Mouse (Mus musculus): ENCODE results near the gene Gm10260. TPM values are rescaled to one million over a fixed set of nuclear protein-coding genes. Genes with fewer than 3 reads are reported as not detected.

Gm10260 gene
- total RNA-seq (2021), result 10 to 100 TPM; 76.5 to 84.1 TPM

DNA sequence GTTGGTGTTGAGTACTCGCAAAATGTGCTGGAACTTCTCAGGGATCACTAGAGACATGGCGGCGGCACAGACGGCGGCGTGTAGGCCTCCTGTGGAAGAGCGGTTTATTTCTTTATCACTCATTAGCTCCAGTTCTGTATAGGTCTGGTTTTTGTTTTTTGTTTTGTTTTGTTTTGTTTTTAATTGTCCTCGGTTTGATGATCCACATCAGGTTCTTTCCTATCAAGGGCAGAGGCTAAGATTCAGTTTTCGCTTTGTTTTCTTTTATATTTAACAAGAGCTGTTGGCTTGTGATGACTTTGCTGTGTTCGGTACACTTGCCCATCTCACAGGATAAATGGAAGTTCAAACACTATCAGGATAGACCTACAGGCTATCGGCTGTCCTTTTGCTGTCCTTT, at the start of gene Gm10260:
Gene Gm10260, minus strand, starts transcription at position 101 of the 400 bp plus-strand sequence.
- no peak for DNase-seq

DNA sequence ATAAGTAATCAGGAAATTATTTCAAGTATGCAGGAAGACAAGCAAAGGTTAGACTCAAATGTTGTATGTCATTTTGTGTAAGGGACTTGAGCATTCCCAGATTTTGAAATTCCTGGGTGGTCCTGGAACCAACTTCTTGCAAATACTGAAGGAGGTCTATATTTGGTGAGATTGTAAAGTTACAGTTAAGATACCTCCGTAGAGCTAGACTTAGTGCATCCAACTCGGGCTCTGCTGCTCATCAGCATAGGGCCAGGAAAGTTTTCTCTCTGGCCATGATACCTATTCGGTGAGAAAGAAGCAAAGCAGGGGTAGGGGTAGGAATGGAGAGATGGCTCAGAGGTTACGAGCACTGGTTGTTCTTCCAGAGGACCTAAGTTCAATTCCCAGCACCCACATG, 49.4 kb upstream of the Gm10260 start:
- DNase-seq, result no peak

DNA sequence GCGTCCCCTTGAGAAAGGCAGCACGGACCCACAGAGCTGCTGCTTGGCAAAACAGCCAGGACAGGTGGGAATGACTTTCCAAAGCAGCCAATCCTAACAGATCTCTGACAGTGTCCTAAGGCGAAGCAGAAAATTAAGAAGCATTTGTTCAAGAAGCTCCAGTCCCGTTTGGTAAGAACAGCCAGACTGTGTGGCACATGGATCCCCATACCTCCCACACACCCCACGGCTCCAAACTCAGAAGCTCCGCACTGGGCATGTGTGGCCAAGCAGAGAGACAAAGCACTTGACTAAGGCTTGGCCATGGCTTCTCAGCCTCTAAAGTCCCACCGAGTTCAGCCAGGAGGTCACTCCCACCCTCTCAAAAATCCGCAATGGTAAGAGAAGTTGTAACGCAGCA, 45.5 kb upstream of the Gm10260 start:
- peak; percentile 45 to 51 for DNase-seq

DNA sequence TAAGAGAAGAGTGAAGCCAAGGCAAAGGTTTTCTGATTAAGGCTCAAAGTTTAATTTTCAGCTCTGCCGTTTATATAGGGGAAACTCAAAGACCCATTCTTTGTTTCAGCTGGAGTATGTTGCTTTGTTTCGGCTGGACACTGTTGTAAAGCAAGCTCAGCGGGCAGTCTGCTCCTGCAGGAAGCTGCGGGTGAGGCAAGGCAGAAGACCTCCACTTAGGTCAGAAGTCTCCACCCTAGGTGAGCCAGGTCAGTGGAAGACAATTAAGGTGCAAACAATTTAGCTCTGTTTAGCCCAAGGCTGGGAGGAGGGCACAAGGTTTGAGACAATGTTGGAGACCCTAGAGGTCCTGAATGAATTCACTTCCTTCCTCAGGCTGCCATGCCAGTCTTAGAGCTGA, 42.0 kb upstream of the Gm10260 start:
- DNase-seq, result no peak

DNA sequence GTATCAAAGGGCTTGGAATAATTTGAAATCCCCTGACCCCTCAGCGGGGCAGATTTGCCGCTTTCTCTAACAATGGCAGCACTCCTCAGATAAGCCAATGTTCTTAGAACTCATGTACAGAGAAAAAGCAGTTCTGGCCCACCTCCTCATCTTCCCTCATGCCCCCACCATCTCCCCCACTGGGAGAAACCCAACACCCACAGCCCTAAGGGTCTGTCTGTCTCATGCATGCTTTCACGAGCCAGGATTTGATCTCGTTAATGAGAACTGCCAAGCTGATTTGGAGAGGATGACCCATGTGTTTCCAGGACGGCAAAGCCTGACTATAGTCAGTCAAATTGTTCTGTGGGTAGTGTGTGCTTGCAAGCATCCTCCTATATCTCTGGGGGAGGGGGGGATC, 37.0 kb upstream of the Gm10260 start:
- DNase-seq, result no peak

DNA sequence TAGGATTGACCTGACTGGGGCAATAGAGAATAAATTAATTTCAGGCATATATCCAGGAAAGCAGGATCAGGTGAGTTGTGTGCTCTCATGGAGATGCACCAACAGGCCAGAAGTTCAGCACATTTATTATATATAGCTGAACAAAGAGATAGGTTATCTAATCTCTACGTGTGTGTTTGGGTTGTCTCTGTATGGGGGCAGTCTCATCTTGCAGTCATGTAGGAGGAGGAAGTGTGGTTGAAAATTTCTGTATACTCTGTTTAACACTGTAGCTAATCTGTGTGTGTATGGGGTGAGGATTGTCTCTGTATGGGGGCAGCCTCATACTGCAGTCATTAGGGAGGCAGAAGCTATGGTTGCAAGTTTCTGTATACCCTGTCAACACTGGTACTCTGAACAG, 34.3 kb upstream of the Gm10260 start:
- no peak for DNase-seq

DNA sequence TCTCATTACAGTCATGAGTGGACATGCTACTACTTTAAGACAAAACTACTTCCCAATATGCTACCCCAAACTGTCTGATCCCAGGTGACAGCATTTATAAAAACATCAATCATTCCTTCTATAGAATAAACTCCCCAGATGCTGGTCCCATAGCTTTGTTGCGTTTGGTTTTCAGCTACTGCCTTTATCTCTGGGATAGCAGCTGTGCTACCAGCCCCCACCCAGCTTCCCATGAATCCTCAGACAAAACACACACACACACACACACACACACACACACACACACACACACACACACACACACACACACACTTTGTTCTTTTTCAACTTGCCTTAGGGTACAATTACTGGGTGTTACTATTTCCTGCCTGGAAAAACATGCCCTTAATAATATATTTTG, 33.5 kb upstream of the Gm10260 start:
- DNase-seq, result no peak

DNA sequence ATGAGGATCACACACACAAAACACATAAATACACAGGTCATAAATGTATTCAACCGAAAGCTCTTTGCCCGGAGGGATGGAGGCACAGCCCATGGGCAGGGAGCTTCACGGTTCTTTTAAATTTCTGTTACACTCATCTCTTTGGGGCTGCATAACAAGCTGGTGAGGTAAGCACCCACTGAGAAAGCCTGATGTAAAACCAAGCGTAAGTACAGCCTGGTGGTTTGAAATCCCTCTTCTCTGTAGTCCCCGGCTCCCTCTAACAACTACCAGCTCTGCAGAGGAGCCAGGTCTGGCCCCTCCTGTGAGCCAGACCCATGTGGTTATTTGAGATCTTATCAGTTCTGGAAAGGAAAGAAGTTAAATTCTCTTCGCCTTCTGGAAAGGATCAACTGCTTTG, 31.2 kb upstream of the Gm10260 start:
- DNase-seq, result no peak

DNA sequence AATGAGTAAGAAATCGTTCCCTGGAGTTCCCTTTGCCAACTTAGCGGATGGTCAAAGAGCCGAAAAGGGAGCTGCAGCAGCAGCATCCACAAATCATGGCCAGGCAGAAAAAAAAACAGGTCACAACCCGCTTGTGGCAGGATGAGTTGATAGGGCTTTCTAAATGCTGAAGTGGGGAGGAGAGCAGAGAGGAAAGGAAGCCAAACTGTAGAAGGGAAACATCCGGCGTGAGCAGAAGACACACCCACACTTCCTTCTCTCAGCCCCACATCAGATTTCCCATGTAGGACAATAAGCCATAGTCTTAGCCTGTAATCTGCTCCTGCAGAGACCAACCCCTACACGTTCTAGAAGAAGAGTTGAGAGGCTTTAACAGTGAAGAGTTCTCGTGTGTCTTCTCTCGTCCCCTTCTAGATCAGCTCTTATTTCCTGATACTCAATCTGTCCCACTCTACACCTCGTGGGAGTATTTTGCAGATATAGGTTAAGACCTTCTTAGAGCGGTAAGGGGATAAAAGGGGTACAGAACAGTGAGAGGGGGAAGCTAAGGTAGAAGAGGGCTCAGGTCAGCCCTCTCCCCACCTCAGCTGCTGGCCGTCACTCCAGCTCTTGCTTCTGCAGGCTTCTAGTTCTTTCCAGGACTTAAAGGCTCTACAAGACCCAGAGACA, 29.5 kb upstream of the Gm10260 start:
- no peak for DNase-seq

DNA sequence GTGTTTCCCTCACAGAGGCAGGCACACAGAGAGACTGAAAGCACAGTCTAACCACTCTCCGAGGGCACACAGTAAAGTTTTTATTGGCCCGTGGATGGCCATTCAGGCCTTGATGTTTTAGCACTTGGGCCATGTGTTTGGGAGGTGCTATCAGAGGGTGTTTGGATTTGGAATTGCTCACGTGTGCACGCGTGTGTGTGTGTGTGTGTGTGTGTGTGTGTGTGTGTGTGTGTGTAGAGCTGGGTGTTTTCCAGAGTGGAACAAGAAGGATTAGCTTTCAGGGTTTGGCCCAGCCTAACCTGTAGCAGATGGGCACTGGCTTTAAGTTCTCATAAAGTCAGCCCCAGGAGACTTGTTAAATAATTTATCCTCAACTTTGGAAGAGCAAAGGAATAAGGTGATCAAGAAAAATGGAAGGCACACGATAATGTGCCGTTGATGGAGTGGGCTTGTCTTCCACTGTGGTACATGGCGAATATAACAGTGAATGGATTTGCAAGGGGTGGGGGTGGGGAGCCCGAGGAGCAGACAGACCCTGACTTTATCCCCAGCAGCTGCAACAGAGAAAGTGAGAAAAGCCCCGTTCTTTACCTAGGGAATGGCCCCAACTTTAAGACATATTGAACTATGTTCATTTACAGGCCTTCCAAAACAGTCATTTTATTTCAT, 24.9 kb upstream of the Gm10260 start:
- DNase-seq, result no peak

DNA sequence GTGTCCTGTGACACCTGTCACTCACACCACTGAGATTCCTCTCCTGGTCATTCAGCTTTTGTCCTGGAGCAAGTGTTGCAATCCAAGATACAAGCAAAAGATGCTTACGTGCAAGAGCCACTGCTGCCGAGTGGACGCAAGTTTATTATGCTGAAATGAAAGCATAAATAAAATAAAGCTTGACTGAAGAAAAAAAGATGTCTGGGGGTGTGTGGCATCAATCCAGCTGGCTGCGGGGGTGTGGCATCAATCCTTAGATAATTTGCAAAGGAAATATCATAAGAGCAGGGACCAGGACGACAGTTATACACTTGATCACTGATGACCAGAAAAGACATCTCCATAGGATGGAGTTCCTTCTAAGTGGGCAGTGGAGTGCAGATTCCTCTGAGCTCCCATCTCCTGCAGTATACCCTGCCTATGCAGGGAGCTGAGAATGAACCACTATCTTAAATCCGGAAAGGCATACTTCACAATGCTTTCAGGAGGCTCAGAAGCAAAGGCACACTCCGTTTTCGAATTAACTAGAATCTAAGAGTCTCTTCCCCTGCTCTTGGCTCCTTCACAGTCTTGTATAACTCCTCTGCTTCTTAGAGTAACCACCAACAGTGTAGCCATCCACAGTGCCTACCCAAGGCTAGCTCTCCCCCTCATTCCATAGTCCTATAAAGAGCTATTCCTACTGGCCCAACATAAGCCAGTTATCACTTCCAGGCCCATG, 23.2 kb upstream of the Gm10260 start:
- no peak for DNase-seq

DNA sequence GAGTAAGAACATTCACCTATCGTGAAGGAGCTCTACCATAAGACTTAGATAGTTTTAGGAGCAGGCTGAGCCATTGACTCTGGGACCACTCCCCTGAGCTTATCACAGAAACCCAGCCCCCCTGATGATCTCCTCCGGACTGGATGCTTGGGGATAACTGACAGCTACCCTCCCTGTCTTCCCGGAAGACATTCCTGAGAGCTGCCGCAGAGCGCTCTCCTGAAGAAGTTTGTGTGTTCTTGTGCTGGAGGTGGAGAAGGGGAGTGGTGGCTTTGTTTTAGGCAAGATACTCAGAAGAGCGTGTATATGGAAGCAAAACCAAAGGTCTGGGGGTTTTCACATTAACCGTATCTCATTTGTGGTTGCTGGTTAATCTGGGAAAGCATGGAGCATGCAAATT, 21.6 kb upstream of the Gm10260 start:
- DNase-seq, result no peak

DNA sequence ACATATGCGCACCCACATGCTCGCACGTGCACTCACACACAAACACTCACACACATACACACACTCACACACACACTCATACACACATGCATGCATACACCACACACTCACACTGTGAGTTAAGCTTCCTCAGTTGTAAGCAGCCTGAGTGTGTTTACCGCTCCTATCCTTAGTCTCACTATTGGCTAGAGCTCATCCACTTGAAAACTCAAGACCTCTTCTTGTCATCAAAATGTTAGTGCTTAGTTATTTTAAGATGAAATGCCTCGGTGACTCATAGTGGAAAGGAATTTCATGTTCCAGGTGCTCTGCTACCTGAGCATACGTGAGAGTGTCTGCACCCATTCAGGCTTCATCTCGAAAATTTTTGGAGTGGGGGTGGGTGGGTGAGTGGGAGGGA, 21.2 kb upstream of the Gm10260 start:
- DNase-seq, result no peak

DNA sequence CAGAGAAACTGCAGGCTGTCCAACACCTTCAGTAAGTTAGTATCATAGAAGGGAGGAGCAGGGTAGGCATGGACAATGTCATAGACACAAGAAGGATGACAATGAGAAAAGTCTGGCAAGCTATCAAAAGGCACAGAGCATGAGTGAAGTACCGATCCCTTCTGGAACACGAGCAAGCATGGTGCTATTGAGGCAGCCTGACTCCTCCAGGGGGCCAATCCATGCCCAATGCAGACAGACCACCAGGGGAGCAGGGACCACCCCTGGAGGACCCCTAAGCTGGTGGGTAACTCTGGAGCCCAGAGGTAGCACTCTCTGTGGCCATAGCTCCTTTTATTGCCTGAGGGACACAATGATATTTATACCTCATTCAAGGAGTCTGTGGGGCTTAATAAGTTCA, 20.1 kb upstream of the Gm10260 start:
- no peak for DNase-seq

DNA sequence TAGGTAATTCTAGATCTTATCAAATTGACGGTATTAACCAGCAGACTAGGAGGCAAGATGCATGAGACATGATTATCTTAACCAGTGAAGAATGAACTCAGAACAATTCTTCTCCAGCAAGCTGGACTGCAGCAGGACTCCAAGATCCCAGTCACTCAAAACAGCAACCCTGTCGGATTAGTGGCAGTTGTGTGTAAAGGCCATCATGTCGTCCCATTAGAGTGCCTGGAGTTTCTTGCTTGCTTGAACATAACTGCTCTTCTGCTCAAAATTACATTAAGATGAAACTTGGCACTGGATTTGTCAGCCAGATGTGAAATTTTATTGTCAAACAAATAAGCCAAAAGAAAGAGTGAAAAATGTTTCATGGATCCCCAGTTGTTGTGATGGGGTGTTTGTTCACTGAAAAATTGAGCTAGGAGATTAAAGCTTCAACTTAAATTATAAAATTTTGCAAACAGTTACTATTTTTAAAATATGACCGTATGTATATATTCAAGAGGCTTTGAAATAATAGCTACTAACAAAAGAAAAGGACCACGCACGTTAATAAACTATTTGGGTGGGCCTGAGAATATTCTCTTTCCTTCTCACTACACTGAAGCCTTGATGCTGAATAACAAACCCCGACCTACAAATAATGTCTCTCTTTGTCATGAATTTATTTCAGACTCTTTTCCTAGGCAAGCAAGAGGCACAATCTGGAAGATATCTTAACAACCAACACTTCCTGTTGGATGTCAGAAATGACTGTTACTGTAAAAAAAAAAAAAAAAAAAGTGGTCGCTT, 19.4 kb upstream of the Gm10260 start:
- no peak for DNase-seq

DNA sequence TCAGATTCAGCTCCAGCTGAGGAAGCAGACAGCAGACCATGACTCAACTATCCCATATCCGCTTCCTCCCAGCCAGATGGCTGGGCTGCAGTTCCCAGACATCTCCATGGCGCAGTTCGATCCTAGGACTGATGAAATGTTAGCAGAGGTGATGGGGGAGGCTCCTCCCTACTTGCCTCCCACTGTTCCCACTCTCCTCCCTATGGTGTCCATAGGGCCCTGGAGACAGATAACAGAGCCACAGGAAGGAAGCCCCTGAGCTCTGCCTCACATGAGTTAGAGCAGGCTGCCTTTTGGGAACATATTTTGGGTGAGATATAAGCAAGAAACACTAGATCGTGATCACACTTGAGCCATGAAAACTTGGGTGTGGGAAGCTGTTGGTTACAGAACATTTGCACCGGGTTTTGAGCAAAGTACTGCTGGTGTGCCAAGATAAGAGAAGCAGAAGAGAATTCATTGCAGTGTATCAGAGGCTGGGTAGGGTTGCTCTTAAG, 18.3 kb upstream of the Gm10260 start:
- no peak for DNase-seq

DNA sequence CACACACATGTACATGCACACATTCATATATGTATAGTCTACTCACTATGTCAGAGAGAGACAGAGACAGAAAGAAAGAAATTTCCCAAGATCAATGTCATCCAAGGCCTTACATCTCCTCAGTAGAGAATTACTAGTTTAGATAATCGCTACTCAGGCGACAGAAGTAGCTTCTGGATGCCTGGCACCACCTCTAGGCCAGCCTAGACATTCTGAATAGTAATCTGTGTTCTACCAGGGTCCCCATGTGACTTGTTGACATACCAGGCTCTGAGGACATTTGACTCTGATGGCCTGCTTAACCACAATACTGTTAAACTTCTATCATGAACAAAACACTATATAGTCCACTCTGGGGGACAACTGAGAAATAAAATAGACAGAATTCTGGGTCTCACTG, 17.2 kb upstream of the Gm10260 start:
- DNase-seq, result no peak

DNA sequence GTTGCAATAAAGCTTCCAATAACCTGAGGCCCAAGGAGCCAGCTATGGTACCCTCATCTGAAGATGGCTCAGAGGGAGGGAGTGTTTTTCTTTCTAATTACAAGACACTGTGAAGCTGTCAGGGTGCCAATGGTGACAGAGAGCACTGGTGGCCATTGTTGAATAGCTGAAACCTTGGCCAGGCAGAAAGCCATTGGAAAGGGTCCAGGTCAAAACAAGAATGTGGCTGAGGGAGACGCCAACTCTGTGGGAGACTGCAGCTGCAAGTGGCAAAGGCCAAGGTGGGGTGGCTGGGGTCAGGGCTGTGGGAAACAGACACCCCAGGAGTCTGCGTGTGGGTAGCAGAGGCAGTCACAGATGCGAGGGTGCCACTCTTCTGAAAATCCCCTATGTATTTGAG, 16.3 kb upstream of the Gm10260 start:
- DNase-seq, result peak in 1 of 2 experiments; percentile 23

DNA sequence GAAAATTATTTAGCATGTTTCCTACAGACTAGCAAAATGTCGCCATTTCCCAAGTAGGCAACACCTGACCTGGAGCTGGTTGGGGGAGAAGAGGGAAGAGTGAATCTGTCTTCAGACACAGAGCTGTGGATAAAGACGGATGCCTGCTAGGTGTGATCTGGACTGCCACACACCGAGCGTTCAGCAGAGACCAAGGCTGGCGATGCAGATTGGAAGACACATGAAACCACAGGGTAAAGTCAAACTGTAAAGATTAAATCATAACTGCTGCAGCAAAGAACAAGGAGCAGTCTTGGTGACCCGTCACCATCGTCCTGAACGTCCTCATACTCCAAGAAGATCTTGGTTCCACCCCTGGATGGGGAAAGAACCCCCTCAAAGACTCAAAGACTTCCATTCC, 15.5 kb upstream of the Gm10260 start:
- DNase-seq, result no peak

DNA sequence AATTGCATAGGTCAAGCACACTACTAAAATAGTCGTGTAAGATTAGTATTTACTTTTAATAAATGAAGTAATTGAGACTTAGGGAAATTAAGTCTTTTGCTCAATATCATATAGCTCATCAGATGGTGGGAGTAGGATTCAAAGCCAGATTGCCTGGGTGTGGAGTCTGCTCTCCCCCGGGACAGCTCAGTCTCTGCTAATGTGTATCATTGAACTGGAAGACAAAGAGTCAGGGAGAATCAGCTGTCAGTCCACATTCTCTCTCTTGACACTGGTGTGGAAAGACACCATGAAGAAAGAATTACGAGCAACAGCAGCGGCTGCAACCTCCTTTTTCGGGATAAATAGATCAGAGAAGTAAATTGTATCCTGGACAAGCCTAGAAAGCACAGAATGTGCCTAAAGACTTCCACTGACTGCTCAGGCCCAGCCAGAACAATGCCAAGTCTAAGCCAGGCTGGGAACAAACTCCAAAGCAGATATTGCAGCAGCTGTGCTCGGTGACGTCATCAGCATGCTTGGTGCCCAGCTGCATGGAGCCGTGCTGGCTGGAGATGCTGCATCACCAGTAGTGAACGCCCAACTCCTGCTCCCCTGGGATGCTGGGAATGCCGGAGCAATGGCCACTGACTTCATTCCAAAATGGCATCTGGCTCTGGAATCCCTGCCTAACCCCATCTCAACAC, 14.5 kb upstream of the Gm10260 start:
- peak; percentile 45 to 52 for DNase-seq

DNA sequence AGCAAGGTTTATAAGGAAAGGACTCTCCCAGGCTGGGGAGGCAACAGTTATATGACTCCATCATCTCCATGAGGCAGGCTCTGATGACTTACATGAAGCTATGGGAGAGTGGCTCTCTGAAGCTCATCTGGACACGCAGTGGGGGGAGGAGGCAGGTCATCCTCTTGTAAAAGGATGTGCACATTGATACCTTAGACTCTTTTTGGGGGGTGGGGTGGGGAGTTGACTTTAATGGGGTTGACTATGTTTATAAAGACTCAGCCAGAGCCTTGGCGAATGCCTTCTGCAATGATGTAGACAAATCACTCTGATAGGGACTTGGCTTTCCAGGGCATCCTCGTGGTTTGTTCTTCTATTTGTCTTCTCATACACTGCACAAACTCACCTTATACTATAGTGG, 8.8 kb upstream of the Gm10260 start:
- no peak for DNase-seq

DNA sequence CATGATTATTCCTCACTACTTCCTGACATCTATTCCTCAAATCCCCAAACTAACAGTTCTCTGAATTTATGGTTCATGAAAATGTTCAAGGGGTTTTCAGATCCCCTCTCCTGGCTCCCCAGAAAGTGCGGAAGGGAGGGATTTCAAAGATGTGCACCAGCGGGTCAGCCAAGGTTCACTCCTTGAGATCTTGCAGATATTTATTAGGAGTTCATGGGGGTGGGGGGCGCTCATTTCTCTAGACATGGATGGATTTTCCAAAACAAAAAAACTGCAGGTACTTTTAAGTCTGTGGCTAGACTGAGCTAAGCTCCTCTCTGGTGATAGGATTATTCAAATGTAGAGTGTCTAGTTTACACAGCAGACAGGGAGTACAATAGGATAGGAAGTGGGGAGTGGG, 8.4 kb upstream of the Gm10260 start:
- DNase-seq, result no peak

Data from layer of hippocampus, postnatal 36 days (tissue).